Mouse (Mus musculus) megakaryocyte, embryonic 14.5 days (primary cell): Measurements from ENCODE around the gene Ncor1. TPM values are rescaled to one million over a fixed set of nuclear protein-coding genes. Genes with fewer than 3 reads are reported as not detected.

Experiments
- H3K27me3 ChIP-seq: replicated peaks from 2 replicates; pipeline ENCODE3; 2012; ENCODE audit warnings: inconsistent platforms
- H3K36me3 ChIP-seq: replicated peaks from 2 replicates; pipeline ENCODE3; 2012; ENCODE audit warnings: low read length, inconsistent platforms, mixed read lengths
- H3K4me1 ChIP-seq: 2 replicates; pipeline ENCODE4 v1.6.1; 2012; ENCODE audit warnings: inconsistent platforms
- H3K4me3 ChIP-seq: replicated peaks from 2 replicates; pipeline ENCODE3; 2012; ENCODE audit warnings: moderate library complexity, mild to moderate bottlenecking, inconsistent platforms
- H3K9me3 ChIP-seq: 2 replicates; pipeline ENCODE4 v1.6.1; 2012; ENCODE audit warnings: inconsistent platforms
- FLI1 ChIP-seq: IDR thresholded peaks from 2 replicates; pipeline ENCODE4 v1.6.1; 2012; ENCODE audit warnings: low read length, inconsistent platforms, mixed read lengths
- GATA1 ChIP-seq: IDR thresholded peaks from 3 replicates; pipeline ENCODE4 v1.6.1; 2012; ENCODE audit warnings: mixed read lengths, low read length, inconsistent platforms, borderline replicate concordance
- polyA plus RNA-seq: library from polyadenylated mRNA; stranded (reverse); fragments of >175 nt; gene quantifications from 2 replicates; pipeline ENCODE4 v1.2.3, GENCODE M21; 2012; ENCODE audit warnings: low replicate concordance; ENCODE audit not compliant: insufficient read depth

Ncor1 gene
- polyA plus RNA-seq, 1 experiment = 160 TPM

GRCm38 (mm10) chr11:62458780-62459179 is 439 bp upstream of the Ncor1 start:
- H3K27me3 ChIP-seq = no peaks in the 10 kb centered on the region
- TF ChIP-seq FLI1 = no peak
- no peak for TF ChIP-seq GATA1
- H3K4me1 ChIP-seq = peaks cover 36% of the 10 kb centered on the region
- peaks cover 22% of the 10 kb centered on the region for H3K36me3 ChIP-seq
- peak overlapping the region; percentile 98 for H3K4me3 ChIP-seq
- H3K9me3 ChIP-seq = no peaks in the 10 kb centered on the region

- peaks cover 34% of the 10 kb centered on the region for H3K4me1 ChIP-seq
- H3K27me3 ChIP-seq = no peaks in the 10 kb centered on the region
- H3K4me3 ChIP-seq = peak overlapping the region; percentile 98
- TF ChIP-seq FLI1 = no peak
- peaks cover 26% of the 10 kb centered on the region for H3K36me3 ChIP-seq
- no peaks in the 10 kb centered on the region for H3K9me3 ChIP-seq
These were observed 460 bp downstream of the Ncor1 start for GRCm38 (mm10) chr11:62457891-62458270.

GRCm38 (mm10) chr11:62457241-62457890 is 975 bp downstream of the Ncor1 start:
- no peaks in the 10 kb centered on the region for H3K9me3 ChIP-seq
- TF ChIP-seq FLI1 (no peak), GATA1 (no peak)
- peaks cover 26% of the 10 kb centered on the region for H3K36me3 ChIP-seq
- peak overlapping the region; percentile 98 for H3K4me3 ChIP-seq
- H3K4me1 ChIP-seq = peaks cover 34% of the 10 kb centered on the region
- no peaks in the 10 kb centered on the region for H3K27me3 ChIP-seq

GRCm38 (mm10) chr11:62456483-62457172 is 1.7 kb downstream of the Ncor1 start:
- TF ChIP-seq GATA1 (no peak), FLI1 (no peak)

GRCm38 (mm10) chr11:62456021-62456482 is 2.3 kb downstream of the Ncor1 start:
- H3K4me1 ChIP-seq = peaks cover 30% of the 10 kb centered on the region
- TF ChIP-seq FLI1 = no peak
- H3K9me3 ChIP-seq = no peaks in the 10 kb centered on the region
- H3K36me3 ChIP-seq = peaks cover 29% of the 10 kb centered on the region
- H3K27me3 ChIP-seq = no peaks in the 10 kb centered on the region
- H3K4me3 ChIP-seq = peak overlapping the region; percentile 98

More at GRCm38 (mm10) chr11:62456483-62457172, 1.7 kb downstream of the Ncor1 start:
- Histone ChIP-seq H3K4me1 (peaks cover 34% of the 10 kb centered on the region), H3K9me3 (no peaks in the 10 kb centered on the region), H3K4me3 (peak overlapping the region; percentile 98), H3K27me3 (no peaks in the 10 kb centered on the region), H3K36me3 (peaks cover 28% of the 10 kb centered on the region)

GRCm38 (mm10) chr11:62455193-62455592 is 3.1 kb downstream of the Ncor1 start:
- H3K4me3 ChIP-seq = peak overlapping the region; percentile 98
- peaks cover 37% of the 10 kb centered on the region for H3K36me3 ChIP-seq
- no peaks in the 10 kb centered on the region for H3K27me3 ChIP-seq
- no peaks in the 10 kb centered on the region for H3K9me3 ChIP-seq
- TF ChIP-seq GATA1 = no peak
- no peak for TF ChIP-seq FLI1
- H3K4me1 ChIP-seq = peaks cover 33% of the 10 kb centered on the region

- no peaks in the 10 kb centered on the region for H3K9me3 ChIP-seq
- H3K27me3 ChIP-seq = no peaks in the 10 kb centered on the region
- H3K4me3 ChIP-seq = no peak overlapping the region
- peaks cover 70% of the 10 kb centered on the region for H3K36me3 ChIP-seq
- peaks cover 36% of the 10 kb centered on the region for H3K4me1 ChIP-seq
- TF ChIP-seq FLI1 (no peak), GATA1 (no peak)
These were observed 9.4 kb downstream of the Ncor1 start for GRCm38 (mm10) chr11:62448971-62449370.

GRCm38 (mm10) chr11:62445799-62446198 is 12.5 kb downstream of the Ncor1 start:
- Histone ChIP-seq H3K27me3 (no peaks in the 10 kb centered on the region), H3K36me3 (peaks cover 58% of the 10 kb centered on the region), H3K4me1 (peaks cover 27% of the 10 kb centered on the region), H3K4me3 (no peak overlapping the region), H3K9me3 (no peaks in the 10 kb centered on the region)
- TF ChIP-seq FLI1 (no peak), GATA1 (no peak)

- Histone ChIP-seq H3K4me1 (peaks cover 30% of the 10 kb centered on the region), H3K9me3 (no peaks in the 10 kb centered on the region), H3K27me3 (no peaks in the 10 kb centered on the region), H3K36me3 (peaks cover 67% of the 10 kb centered on the region), H3K4me3 (no peak overlapping the region)
- no peak for TF ChIP-seq GATA1
- no peak for TF ChIP-seq FLI1
These were observed 17.5 kb downstream of the Ncor1 start for GRCm38 (mm10) chr11:62440670-62441315.

GRCm38 (mm10) chr11:62432211-62432610 is 26.1 kb downstream of the Ncor1 start:
- Histone ChIP-seq H3K36me3 (peaks cover 72% of the 10 kb centered on the region), H3K4me3 (no peak overlapping the region), H3K9me3 (no peaks in the 10 kb centered on the region), H3K4me1 (peaks cover 21% of the 10 kb centered on the region), H3K27me3 (no peaks in the 10 kb centered on the region)
- TF ChIP-seq FLI1 = no peak
- TF ChIP-seq GATA1 = no peak
